Mouse (Mus musculus) cerebellum, adult (tissue): ENCODE data around the gene Papola.
"Not testable (repeated sequence)": the region's sequence is repeated elsewhere in the genome, so short reads cannot be mapped to it uniquely, and the experiment has no call there.

Experiments
- ATAC-seq: cut with Nextera tagmentation; 2 replicates; pipeline ENCODE4 v1.9.2; 2017; ENCODE audit warnings: mild to moderate bottlenecking, moderate library complexity, mixed read lengths; ENCODE audit not compliant: insufficient number of reproducible peaks, low FRiP score, low TSS enrichment

The Papola gene

GRCm38 (mm10) chr12:105794896-105795295 is 10.4 kb downstream of the Papola start:
- ATAC-seq: no peak

DNA sequence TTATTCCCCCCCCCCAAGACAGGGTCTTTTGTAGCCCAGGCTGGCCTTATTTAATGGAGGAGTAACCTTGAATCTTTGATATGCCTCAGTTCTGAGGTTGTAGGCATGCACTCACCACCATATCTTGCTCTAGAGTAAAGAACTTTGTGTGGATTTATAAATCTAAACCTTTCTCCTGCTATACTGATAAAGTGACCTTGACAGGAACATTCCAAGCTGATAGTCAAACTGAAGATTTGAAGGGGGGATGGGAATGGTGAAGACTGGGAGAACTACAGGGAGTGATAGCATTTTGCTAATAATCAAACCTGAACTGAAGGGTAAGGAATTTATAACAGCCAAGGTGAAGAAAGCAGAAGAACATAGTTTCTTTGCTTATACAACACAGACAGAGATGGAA is 13.5 kb downstream of the Papola start:
- ATAC-seq: no peak

DNA sequence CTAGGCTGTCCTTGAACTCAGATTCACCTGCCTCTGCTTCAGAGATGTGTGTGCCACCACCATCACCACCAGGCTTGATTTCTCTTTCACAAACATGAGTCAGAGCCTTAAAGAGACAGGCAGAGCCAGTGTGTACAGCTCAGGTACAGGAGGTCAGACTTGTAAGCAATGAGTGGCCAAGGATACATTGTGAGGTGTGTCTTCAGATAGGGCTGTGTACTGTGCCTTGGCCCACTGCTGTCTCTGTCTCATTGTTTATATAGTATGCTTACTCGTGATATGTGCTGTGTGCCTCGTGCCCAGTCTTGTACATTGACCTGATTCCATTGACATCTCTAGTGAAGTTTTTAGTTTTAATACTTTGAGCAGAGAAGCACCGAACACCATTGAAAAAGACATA is 21.3 kb downstream of the Papola start:
- no peak for ATAC-seq

GRCm38 (mm10) chr12:105806205-105806604 is 21.7 kb downstream of the Papola start:
- ATAC-seq: no peak

DNA sequence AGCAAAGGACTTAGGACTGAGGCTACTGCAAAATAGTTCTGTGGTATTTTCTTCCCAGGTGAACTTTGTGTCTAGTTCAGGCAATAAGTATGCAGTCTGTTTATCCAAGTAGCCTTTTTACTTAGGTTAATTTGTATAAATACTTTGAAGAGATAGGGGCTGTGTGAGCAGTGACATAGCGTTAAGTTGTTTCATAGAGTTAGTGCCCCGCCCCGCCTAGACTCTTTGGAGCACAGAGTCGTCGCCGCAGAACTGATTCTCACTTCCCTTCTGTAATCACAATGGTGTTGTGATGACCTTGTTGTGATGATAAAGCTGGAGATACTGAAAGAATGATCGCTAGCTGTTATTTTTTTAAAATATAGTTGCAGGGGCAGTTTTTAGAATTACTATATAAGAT is 22.9 kb downstream of the Papola start:
- no peak for ATAC-seq

DNA sequence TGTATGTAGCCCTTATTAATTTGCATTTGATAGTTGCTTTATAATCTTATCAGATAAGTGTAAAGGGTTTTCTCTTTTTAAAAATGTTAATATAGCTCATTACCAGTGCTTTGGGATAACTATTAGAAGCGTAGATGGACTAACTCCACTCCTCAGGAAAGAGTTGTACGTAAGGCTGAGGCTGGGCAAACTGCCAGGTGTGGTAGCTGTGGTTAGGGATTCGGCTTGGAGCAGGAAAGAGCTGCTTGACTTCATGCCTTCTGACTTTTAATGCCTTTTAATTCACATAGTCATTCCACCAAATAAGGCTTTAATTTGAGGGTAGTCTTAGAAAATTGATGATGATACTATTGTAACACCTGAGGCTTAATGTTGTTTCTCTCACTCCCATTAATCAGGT is 24.5 kb downstream of the Papola start:
- ATAC-seq: no peak

GRCm38 (mm10) chr12:105810608-105811007 is 26.1 kb downstream of the Papola start:
- no peak for ATAC-seq

DNA sequence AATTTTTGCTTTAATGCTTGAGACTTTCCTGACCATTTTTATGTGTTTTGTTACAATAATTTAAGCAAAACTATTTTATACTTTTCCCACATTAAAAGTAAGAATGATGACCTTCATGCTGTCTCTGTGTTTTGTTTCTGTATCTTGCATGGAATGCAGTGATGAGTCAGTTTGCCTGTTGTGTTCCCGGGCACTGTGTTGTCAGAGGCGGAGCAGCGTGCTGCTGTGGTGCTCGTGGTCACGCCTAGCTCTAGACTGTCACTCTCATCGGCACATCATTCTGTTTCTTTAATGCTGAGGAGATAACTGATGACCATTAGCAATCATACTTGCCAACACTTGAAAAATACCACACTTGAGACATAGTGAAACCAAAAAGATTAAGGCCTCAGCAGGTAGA is 29.5 kb downstream of the Papola start:
- ATAC-seq: no peak

DNA sequence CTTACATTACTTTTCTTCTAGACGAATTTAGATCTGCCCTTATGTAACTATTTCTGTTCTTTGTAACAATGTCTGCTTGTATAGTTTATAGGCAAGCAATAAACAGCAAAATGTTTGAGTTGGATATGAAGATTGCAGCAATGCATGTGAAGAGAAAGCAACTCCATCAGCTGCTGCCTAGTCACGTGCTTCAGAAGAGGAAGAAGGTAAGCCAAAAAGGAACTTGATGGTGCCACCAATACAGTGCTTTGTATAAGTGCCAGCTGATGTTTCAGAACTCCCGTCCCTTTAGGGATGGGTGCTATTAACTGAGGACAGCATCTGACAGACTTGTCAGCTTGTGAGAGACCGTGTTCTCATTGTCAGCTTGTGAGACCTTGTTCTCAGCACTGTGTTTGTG is 39.0 kb downstream of the Papola start:
- ATAC-seq: no peak

GRCm38 (mm10) chr12:105824743-105825142 is 40.2 kb downstream of the Papola start:
- ATAC-seq: no peak

- ATAC-seq: no peak
Observed at GRCm38 (mm10) chr12:105825266-105825665, 40.8 kb downstream of the Papola start.

DNA sequence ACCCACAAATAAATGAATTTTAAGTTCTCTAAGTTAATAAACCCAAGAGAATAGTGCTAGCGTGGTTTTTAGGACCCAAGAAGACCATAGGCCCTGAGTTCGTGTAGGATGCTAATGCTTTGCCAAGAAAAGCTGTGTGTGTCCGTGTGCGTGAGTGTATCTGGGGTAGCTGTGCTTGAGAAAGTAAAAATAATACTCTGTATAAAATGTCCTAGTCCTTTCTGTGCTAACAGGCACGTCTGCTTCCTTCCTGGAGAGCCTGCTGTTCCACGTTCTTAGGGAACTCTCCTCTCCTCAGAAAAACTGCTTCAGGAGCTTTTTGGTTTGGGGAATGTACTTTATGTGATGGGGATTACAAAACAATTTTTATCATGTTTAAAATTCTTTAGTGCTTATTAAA is 48.0 kb downstream of the Papola start:
- no peak for ATAC-seq

GRCm38 (mm10) chr12:105834926-105835325 is 50.4 kb downstream of the Papola start:
- no peak for ATAC-seq

GRCm38 (mm10) chr12:105835571-105835970 is 51.1 kb downstream of the Papola start:
- no peak for ATAC-seq

- no peak for ATAC-seq
Observed at GRCm38 (mm10) chr12:105836196-105836595, 51.7 kb downstream of the Papola start.

DNA sequence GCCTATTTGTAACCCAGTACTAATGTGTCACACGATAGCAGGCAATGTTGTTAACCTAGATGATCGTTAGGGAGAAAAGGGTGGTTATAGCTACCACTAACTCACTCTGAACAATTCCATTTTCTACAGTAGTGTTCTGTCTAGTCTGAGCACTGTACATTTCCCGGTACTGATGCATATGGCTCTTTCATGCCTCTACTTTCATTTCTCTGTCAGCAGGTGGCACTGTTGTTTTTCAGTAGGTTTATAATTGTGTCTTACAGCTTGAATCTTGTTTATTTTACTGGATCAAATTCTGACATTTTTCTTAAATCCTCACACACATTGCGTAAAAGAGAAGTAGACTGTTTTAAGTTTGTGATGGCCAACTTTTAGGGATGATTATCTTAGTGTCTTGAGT is 54.6 kb downstream of the Papola start:
- no peak for ATAC-seq

DNA sequence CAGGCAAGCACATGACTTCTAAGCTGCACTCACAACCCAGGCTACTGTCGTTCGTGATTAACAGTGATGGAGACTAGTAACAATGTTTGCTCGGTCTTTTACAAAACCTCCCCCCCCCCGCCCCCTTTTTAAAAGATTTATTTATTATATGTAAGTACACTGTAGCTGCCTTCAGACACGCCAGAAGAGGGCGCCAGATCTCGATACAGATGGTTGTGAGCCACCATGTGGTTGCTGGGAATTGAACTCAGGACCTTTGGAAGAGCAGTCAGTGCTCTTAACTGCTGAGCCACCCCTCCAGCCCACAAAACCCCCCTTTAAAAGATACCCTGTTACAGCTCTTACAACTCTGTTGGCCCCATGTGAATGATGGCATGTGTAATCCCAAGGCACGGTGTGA is 56.1 kb downstream of the Papola start:
- not testable (repeated sequence) for ATAC-seq

DNA sequence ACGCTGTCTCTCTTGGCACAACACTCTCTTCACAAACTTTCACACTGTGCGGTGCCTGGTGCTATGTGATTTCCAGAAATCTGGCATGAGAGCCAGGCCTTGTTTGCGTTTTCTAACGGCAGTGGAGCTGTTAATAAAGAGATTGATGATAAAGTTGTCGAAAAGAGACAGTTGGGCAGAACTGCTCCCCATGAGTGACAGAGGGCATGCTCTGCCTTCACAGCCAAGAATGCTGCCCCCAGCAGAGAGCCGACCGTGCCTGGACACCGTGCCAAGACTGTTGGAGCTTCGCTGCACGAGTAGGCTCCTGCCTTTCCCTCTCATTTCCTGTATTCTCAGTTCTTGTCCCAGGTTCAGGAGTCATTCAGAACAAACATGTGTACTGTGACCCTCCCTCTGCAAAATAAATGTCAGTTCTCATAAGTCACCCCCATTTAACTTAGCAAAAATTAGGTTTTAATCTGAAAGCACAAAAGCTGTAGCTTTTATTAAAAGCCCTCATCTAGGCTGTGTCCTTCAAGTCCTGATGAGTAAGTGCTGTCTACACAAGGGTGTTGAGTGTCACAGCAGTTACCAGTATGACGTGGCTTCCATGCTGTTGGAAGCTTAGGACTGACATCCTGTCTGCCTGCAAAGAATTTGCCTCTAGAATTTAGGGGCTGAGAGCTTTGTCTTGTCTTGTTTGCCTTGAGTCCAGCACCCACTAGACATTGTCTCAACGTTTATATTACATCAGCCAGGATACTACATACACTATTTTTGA is 58.9 kb downstream of the Papola start:
- no peak for ATAC-seq

GRCm38 (mm10) chr12:105844406-105844805 is 59.9 kb downstream of the Papola start:
- no peak for ATAC-seq

DNA sequence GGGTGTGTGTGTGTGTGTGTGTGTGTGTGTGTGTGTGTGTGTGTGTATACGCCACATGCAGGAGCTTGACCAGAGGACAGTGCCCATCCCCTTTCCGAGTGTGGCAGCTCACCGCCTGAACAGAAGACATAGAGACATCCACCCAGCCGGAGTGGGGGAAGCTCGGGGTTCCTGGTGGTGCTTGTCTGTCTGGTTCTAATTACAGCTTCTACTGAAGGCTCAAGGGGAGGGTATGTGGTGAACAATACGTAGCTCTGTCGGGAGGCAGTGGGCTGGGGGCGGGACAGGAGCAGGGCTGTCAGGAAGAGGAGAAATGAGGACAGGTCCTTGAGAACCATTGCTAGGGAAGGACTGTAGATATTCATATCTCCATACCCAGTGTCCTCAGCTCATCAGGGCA is 64.6 kb downstream of the Papola start:
- no peak for ATAC-seq

- ATAC-seq: no peak
Observed at GRCm38 (mm10) chr12:105850675-105851074, 66.2 kb downstream of the Papola start.

DNA sequence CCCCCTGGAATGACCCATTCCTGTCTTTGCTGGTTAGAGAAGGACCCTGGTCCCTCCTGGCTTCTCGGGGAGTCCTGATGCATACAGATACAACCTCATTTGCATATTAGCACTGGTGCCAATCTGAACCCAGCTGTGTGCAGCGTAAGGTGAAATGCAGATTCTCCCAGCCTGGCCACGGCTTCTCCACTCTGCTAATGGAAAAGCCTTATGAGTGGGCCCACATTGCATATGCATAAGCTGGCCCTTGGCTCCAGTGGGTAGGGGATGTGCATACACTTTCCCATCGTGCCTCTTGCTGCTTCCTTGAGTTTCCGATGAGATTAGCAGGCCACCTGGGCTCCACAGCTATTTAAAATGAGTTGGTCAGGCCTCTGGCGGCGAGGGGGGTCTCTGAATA is 68.3 kb downstream of the Papola start:
- no peak for ATAC-seq

GRCm38 (mm10) chr12:105854639-105855038 is 70.1 kb downstream of the Papola start:
- 0 out of 2 replicates have a peak, but pooled peaks have one; percentile 31 for ATAC-seq
